Mouse (Mus musculus): ENCODE data around the gene Syn2. TPM values are rescaled to one million over a fixed set of nuclear protein-coding genes. Genes with fewer than 3 reads are reported as not detected.

Gene Syn2
- polyA plus RNA-seq, 1 experiment from 2014 or later = 81.4 TPM

DNA sequence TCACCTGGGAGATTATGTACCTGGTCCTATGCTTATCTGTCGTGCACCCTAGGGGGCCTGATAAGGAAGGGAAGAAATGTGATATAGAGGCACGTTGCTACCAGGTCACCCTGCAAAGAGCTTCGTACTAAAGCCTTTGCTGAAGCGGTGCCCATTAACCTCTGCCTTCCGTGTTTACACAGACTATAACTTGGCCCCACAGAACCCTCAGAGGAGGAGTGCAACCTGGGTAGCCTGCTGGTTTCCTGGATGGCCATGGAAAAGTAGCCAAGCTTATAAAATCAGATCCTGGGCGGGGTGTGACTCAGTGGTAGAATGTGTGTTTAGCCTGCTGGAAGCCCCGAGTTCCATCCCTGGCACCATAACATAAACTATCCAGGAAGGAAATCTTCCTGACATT is 179.2 kb downstream of the Syn2 start:
- 74% methylated on average over 7 of the region's 7 CpGs for WGBS
- H3K27ac ChIP-seq (ENCODE audit: low read depth, low read length) = no peak overlapping the region
- no peak overlapping the region for H3K9ac ChIP-seq (replicated peaks; ENCODE audit: low read depth, low read length)

DNA sequence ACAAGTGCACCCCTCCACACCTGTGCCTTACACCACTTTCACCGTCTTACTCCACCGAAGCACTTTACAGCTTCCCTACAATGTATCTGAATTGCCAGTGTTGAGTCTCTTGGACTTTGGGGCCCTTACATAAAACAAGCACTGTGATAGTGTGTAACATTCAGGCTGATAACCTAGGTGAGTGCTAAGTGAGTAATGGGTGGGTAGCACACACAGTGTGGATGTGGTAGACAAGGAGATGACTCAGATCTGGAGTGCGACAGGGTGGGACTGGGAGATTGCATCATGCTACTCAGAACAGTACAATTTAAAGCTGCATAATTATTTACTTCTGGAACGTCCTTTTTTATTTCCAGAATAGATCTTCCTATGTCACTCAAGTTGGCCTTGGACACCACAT is 181.1 kb downstream of the Syn2 start:
- Histone ChIP-seq H3K4me1 (ENCODE audit: control insufficient read depth, insufficient read depth, low read length) (no peaks in the 10 kb centered on the region), H3K4me2 (ENCODE audit: low read depth, low read length) (no peak overlapping the region), H3K27ac (ENCODE audit: low read depth, low read length) (no peak overlapping the region), H3K9ac (replicated peaks; ENCODE audit: low read depth, low read length) (no peak overlapping the region), H3K4me3 (ENCODE audit: low read depth, low read length) (no peak overlapping the region), H3K36me3 (ENCODE audit: control insufficient read depth, insufficient read depth, low read length) (no peaks in the 10 kb centered on the region), H3K9me3 (ENCODE audit: control insufficient read depth, low read length) (no peaks in the 10 kb centered on the region), H3K27me3 (ENCODE audit: control insufficient read depth, insufficient read depth, low read length) (no peaks in the 10 kb centered on the region)
- no peak for ATAC-seq (ENCODE audit: low read depth)
- WGBS = 85% methylated on average over 4 of the region's 4 CpGs

More for the DNA sequence above, 179.2 kb downstream of the Syn2 start:
- no peak for ATAC-seq (ENCODE audit: low read depth)
- Histone ChIP-seq H3K27me3 (ENCODE audit: control insufficient read depth, insufficient read depth, low read length) (no peaks in the 10 kb centered on the region), H3K4me3 (ENCODE audit: low read depth, low read length) (no peak overlapping the region), H3K4me2 (ENCODE audit: low read depth, low read length) (no peak overlapping the region), H3K4me1 (ENCODE audit: control insufficient read depth, insufficient read depth, low read length) (no peaks in the 10 kb centered on the region), H3K36me3 (ENCODE audit: control insufficient read depth, insufficient read depth, low read length) (no peaks in the 10 kb centered on the region), H3K9me3 (ENCODE audit: control insufficient read depth, low read length) (no peaks in the 10 kb centered on the region)

DNA sequence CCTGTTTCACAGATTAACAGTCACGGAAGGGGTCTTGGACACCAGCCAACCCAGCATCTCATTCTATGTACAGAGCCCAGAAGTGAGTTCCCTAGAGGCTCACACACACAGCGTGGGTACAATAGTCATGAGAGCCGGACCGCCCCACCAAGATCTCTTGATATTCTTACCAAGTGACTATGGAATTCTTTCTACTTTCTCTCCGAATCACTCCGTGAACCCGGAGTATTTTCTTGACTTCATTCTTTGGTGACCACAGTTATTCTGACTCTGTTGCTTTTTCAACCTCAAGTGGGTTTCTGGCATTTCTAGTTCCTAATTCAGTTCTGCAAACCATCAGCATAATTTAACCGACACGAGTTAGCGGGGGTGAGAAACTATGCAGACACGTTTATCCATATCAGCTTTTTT is 182.1 kb downstream of the Syn2 start:
- no peaks in the 10 kb centered on the region for H3K9me3 ChIP-seq (ENCODE audit: control insufficient read depth, low read length)
- 69% methylated on average over 11 of the region's 11 CpGs for WGBS
- no peaks in the 10 kb centered on the region for H3K27me3 ChIP-seq (ENCODE audit: control insufficient read depth, insufficient read depth, low read length)
- H3K36me3 ChIP-seq (ENCODE audit: control insufficient read depth, insufficient read depth, low read length) = no peaks in the 10 kb centered on the region
- no peak for ATAC-seq (ENCODE audit: low read depth)
- no peak overlapping the region for H3K4me2 ChIP-seq (ENCODE audit: low read depth, low read length)
- no peak overlapping the region for H3K4me3 ChIP-seq (ENCODE audit: low read depth, low read length)
- no peaks in the 10 kb centered on the region for H3K4me1 ChIP-seq (ENCODE audit: control insufficient read depth, insufficient read depth, low read length)
- no peak overlapping the region for H3K27ac ChIP-seq (ENCODE audit: low read depth, low read length)
- no peak overlapping the region for H3K9ac ChIP-seq (replicated peaks; ENCODE audit: low read depth, low read length)

DNA sequence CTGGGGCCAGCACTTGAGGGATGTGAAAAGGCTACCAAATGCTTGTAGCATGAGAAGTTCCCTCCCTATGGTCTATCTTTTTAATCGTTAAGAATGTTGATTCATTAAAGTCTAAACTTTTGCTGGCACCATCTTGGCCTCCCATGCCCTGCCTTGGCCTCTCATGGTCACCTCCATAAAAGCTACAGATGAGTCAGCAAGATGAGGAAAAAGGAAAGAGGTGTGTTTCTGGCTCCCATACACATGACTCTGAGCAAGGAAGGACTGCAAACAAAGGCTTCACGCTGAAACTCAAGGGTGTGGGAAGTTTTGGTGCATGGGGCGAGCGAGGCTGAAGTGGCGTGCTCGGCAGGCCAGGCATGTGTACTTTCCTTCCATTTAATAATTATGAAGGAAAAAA is 184.1 kb downstream of the Syn2 start:
- no peak for ATAC-seq (ENCODE audit: low read depth)
- Histone ChIP-seq H3K9me3 (ENCODE audit: control insufficient read depth, low read length) (no peaks in the 10 kb centered on the region), H3K36me3 (ENCODE audit: control insufficient read depth, insufficient read depth, low read length) (no peaks in the 10 kb centered on the region), H3K4me3 (ENCODE audit: low read depth, low read length) (no peak overlapping the region), H3K4me2 (ENCODE audit: low read depth, low read length) (no peak overlapping the region), H3K27me3 (ENCODE audit: control insufficient read depth, insufficient read depth, low read length) (no peaks in the 10 kb centered on the region), H3K27ac (ENCODE audit: low read depth, low read length) (no peak overlapping the region), H3K4me1 (ENCODE audit: control insufficient read depth, insufficient read depth, low read length) (no peaks in the 10 kb centered on the region), H3K9ac (replicated peaks; ENCODE audit: low read depth, low read length) (no peak overlapping the region)
- WGBS = 90% methylated on average over 6 of the region's 6 CpGs

- Histone ChIP-seq H3K4me1 (ENCODE audit: control insufficient read depth, insufficient read depth, low read length) (no peaks in the 10 kb centered on the region), H3K27ac (ENCODE audit: low read depth, low read length) (no peak overlapping the region), H3K27me3 (ENCODE audit: control insufficient read depth, insufficient read depth, low read length) (no peaks in the 10 kb centered on the region), H3K9ac (replicated peaks; ENCODE audit: low read depth, low read length) (no peak overlapping the region), H3K4me2 (ENCODE audit: low read depth, low read length) (no peak overlapping the region), H3K4me3 (ENCODE audit: low read depth, low read length) (no peak overlapping the region), H3K9me3 (ENCODE audit: control insufficient read depth, low read length) (no peaks in the 10 kb centered on the region), H3K36me3 (ENCODE audit: control insufficient read depth, insufficient read depth, low read length) (no peaks in the 10 kb centered on the region)
- 94% methylated on average over 4 of the region's 4 CpGs for WGBS
- ATAC-seq (ENCODE audit: low read depth) = no peak
Observed at GRCm38 (mm10) chr6:115319686-115320085, 185.0 kb downstream of the Syn2 start.

DNA sequence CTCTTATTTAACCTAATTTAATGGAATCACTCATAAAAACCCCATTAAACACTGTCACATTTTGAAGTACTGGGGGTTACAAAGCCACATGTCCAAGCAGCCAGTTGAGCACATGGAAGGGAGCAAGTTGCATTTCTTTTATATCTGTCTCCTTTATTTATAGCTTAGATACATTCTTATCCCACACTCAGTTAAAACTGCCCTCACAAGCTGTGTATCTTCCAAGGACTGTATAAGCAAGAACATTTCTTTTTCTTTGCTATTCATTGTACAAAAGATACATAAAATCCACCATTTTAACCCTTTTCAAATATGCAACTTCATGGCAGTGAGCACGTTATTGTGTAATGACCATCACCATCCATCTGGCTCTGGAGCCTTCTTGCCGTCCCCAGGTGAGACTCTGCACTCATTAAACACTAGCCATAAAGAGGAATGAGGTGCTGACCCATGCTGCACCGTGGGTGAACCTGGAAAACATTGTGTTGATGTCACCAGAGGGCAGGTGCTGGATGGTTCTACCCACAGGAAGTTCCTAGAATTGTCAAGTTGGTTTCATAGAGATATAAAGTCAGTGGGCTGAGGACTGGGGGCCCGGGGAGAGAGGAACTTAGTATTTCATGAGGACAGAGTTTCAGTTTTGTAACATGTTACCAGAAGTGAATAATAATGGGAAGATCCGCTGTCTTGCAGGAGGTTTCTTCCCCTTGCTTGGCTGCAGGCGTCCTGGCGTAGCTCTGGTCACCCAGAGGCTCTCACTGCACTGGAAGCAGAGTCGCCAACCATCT is 186.4 kb downstream of the Syn2 start:
- no peak overlapping the region for H3K4me3 ChIP-seq (ENCODE audit: low read depth, low read length)

DNA sequence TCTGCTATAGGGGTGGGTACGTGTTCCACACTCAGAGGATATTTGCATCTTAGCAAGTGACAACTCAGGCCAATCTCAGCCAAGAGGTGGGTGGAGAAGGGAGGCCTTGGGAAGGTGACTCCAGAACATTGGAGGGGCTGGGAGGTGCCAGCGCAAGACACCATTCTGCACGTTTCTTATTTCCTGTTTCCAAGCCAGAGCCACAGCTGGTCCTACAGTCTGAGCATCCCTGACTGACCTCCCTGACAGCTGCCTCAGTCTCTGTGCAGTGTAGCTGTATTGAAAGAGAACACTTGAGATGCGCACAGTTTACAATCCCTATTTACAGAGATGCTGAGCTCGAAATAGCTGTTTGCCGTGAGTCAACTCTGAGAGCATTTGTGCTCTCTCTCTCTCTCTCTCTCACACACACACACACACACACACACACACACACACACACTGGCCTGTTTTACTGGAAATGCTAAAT is 187.2 kb downstream of the Syn2 start:
- WGBS = 46% methylated on average over 6 of the region's 6 CpGs
- no peaks in the 10 kb centered on the region for H3K4me1 ChIP-seq (ENCODE audit: control insufficient read depth, insufficient read depth, low read length)

More for the DNA sequence above, 186.4 kb downstream of the Syn2 start:
- Histone ChIP-seq H3K36me3 (ENCODE audit: control insufficient read depth, insufficient read depth, low read length) (no peaks in the 10 kb centered on the region), H3K27me3 (ENCODE audit: control insufficient read depth, insufficient read depth, low read length) (no peaks in the 10 kb centered on the region), H3K9ac (replicated peaks; ENCODE audit: low read depth, low read length) (no peak overlapping the region), H3K9me3 (ENCODE audit: control insufficient read depth, low read length) (no peaks in the 10 kb centered on the region), H3K27ac (ENCODE audit: low read depth, low read length) (no peak overlapping the region), H3K4me2 (ENCODE audit: low read depth, low read length) (no peak overlapping the region), H3K4me1 (ENCODE audit: control insufficient read depth, insufficient read depth, low read length) (no peaks in the 10 kb centered on the region)
- 86% methylated on average over 8 of the region's 8 CpGs for WGBS
- no peak for ATAC-seq (ENCODE audit: low read depth)

DNA sequence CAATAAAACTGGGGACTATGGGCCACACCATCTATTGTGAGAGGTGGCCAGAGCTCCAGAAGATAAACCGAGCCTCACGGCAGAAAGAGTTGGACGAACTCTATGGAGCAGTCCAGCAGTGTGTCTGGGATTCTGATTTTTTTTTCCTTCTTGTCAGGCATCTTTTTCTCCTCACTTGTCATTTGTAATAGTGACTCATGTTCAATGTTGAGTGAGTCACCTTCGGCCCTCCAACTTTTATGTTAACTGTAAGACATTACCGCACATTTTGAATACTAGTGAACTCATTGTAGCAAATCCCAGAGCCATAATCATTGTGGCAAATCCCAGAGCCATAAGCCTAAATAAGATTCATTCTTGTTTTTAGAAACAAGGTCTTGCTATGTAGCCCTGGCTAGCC is 188.3 kb downstream of the Syn2 start:
- 91% methylated on average over 5 of the region's 5 CpGs for WGBS
- Histone ChIP-seq H3K9me3 (ENCODE audit: control insufficient read depth, low read length) (no peaks in the 10 kb centered on the region), H3K9ac (replicated peaks; ENCODE audit: low read depth, low read length) (no peak overlapping the region), H3K27me3 (ENCODE audit: control insufficient read depth, insufficient read depth, low read length) (no peaks in the 10 kb centered on the region), H3K4me2 (ENCODE audit: low read depth, low read length) (no peak overlapping the region), H3K4me1 (ENCODE audit: control insufficient read depth, insufficient read depth, low read length) (no peaks in the 10 kb centered on the region), H3K36me3 (ENCODE audit: control insufficient read depth, insufficient read depth, low read length) (no peaks in the 10 kb centered on the region), H3K4me3 (ENCODE audit: low read depth, low read length) (no peak overlapping the region), H3K27ac (ENCODE audit: low read depth, low read length) (no peak overlapping the region)
- ATAC-seq (ENCODE audit: low read depth) = no peak

More for the DNA sequence above, 187.2 kb downstream of the Syn2 start:
- Histone ChIP-seq H3K4me3 (ENCODE audit: low read depth, low read length) (no peak overlapping the region), H3K9ac (replicated peaks; ENCODE audit: low read depth, low read length) (no peak overlapping the region), H3K27me3 (ENCODE audit: control insufficient read depth, insufficient read depth, low read length) (no peaks in the 10 kb centered on the region), H3K27ac (ENCODE audit: low read depth, low read length) (no peak overlapping the region), H3K36me3 (ENCODE audit: control insufficient read depth, insufficient read depth, low read length) (no peaks in the 10 kb centered on the region), H3K4me2 (ENCODE audit: low read depth, low read length) (no peak overlapping the region), H3K9me3 (ENCODE audit: control insufficient read depth, low read length) (no peaks in the 10 kb centered on the region)
- ATAC-seq (ENCODE audit: low read depth) = no peak

DNA sequence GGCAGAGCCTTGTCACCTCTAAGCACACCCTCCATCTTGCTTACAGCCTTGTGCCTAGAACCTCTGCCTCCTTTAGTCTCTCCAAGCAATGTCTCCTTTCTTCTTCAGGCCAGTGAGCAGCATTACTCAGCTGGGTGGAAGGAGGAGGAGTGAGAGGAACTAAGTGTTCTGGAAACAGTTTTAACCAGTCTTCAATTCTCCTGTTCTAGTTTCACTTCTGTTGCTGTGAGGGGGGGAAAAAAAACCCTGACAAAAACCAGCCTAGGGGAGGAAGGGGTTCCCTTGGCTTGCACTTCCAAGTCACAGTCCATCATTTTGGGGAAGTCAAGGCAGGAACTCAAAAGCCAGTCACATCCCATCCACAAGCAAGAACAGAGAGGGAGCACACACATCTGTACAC is 196.3 kb downstream of the Syn2 start:
- no peaks in the 10 kb centered on the region for H3K9me3 ChIP-seq (ENCODE audit: control insufficient read depth, low read length)
- H3K4me2 ChIP-seq (ENCODE audit: low read depth, low read length) = no peak overlapping the region
- no peaks in the 10 kb centered on the region for H3K36me3 ChIP-seq (ENCODE audit: control insufficient read depth, insufficient read depth, low read length)
- no peak overlapping the region for H3K9ac ChIP-seq (replicated peaks; ENCODE audit: low read depth, low read length)
- no peaks in the 10 kb centered on the region for H3K27me3 ChIP-seq (ENCODE audit: control insufficient read depth, insufficient read depth, low read length)
- H3K27ac ChIP-seq (ENCODE audit: low read depth, low read length) = no peak overlapping the region
- no peak overlapping the region for H3K4me3 ChIP-seq (ENCODE audit: low read depth, low read length)
- no peak for ATAC-seq (ENCODE audit: low read depth)
- no peaks in the 10 kb centered on the region for H3K4me1 ChIP-seq (ENCODE audit: control insufficient read depth, insufficient read depth, low read length)
